Mouse (Mus musculus) cerebral cortex, adult 2 months (tissue): ENCODE data around the gene Cfhr1.

Experiments
- WGBS: fragments of 180-500 bp; shearing (Covaris S2); methylation state at CpG from one replicate; pipeline ENCODE4 v1.1.7; 2018; 5-methylcytosine and 5-hydroxymethylcytosine counted together

Gene Cfhr1

DNA sequence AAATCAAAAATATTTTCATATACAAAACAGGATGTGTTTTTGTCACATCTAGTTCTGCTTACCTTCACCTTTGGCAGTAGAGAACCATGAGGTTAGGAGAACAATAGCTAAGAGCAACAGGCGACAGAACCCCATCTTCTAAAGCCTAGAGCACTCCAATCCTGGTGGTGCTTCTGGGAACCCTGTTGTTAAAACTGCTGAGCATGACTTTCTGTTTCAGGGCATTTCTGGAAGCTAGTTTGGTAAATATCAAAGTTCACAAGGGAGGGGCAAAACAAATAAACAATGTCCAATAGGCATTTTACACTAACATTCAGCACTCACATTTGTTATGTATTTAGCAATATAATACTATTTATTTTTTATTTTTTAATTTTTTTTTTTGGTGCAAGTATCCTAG is at the start of gene Cfhr1:
Cfhr1 (minus strand) TSS at position 249 of the 400 bp plus-strand sequence.
- WGBS = 74% methylated on average over 1 of the region's 1 CpGs

DNA sequence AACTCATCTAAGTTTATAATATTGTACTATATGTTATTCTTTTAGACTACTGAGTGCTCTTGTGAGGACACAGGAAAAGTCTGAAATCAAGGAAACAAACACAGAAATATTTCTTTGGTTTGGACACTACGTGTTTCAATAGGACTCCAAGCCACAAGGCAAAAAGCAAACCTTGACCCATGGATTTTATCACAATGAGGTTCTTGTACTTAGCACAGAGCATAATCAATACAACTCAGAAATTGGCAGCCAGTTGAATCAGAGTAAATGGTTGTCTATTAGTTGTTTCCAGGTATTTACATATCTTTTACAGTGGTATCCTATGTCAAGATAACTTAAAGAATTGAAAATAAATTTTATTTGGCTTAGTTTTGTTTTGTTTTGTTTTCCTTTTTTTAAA is 8.8 kb downstream of the Cfhr1 start:
- WGBS = 80% methylated on average over 1 of the region's 1 CpGs

DNA sequence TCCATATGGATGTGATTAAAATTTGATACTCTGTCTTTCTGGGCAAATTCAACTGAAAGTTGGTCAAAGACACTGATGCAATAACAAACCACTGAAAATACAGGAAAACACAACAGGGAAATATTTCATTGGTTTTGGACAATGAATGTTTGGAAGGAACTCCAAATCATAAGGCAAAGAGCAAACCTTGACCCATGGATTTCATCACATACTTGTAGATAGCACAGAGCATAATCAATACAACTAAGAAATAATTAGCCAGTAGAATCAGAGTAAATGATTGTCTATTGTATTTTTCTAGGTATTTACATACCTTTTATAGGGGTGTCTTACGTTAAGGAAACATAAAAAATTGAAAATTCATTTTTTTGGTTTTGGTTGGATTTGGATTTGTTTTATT is 11.5 kb downstream of the Cfhr1 start:
- 88% methylated on average over 1 of the region's 1 CpGs for WGBS

DNA sequence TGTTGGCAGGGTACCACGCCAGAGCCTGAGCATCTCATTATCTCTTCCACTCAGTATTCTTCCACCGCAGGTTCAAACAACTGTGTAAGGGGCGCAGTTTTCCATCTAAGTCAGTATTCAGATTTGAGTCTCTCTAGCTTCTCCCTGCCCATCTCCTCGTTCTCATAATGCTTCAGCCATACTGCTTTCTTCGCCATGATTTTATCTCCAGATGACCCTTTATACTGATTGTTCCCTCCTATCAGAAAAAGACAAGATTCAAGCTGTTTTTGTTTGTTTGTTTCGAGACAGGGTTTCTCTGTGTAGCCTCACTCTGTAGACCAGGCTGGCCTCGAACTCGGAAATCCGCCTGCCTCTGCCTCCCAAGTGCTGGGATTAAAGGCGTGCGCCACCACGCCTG is 45.5 kb downstream of the Cfhr1 start:
- WGBS = 94% methylated on average over 12 of the region's 12 CpGs

DNA sequence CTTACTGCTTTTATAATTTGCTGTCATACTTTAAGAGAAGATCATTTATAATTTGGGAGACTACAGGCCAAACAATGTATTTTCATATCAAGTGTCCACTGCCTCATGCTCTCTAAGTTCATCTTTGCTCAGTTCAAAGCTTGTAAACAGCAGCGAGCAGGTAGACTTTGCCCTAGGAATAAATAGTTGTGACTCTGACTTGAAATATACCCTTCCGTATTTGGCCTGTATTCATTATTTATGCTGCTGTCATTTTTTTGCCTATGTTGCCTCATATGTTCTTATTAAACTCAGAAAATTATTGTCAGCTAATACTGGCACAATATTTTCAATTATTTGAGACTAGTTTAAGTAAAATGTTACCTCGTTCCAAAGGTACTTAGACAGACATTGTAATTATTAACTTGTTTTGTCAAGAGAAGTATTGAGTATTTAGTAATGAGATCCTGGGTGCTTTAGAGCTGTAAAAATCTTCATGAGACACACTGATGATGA is 58.8 kb downstream of the Cfhr1 start, which contains the start of gene F13b:
F13b (plus strand) TSS at position 445 of the 495 bp plus-strand sequence.
- 88% methylated on average over 3 of the region's 3 CpGs for WGBS
